Mouse (Mus musculus): ENCODE data around the gene Zfp825. TPM values are rescaled to one million over a fixed set of nuclear protein-coding genes. Genes with fewer than 3 reads are reported as not detected.

Gene Zfp825
- total RNA-seq, 2 experiments from 2014 or later = 5.2 to 6.2 TPM

Other genes starting within 250 kb of the Zfp825 start
- not detected for gene Ahrr, start 201.7 kb downstream of the Zfp825 start, total RNA-seq (2021)
- 10 to 100 TPM; 15.4 to 18.1 TPM for gene Pdcd6, start 176.4 kb downstream of the Zfp825 start, total RNA-seq (2021)
- gene Sdha, start 143.7 kb downstream of the Zfp825 start, total RNA-seq (2021) = 100 to 1,000 TPM; 627 to 644 TPM
- 10 to 100 TPM; 43.7 to 46.4 TPM for gene Ccdc127, start 143.7 kb downstream of the Zfp825 start, total RNA-seq (2021)
- gene Lrrc14b, start 130.0 kb downstream of the Zfp825 start, total RNA-seq (2021) = 10 to 100 TPM; 83.6 to 97.9 TPM
- gene Zfp72, start 103.2 kb downstream of the Zfp825 start, total RNA-seq (2021) = 1 to 10 TPM; 2.2 to 3.5 TPM
- 100 to 1,000 TPM; 188 to 221 TPM for gene Ftl1-ps1, start 94.3 kb downstream of the Zfp825 start, total RNA-seq (2021)
- gene Erap1, start 145.6 kb upstream of the Zfp825 start, total RNA-seq (2021) = 10 to 100 TPM; 24.4 to 28.2 TPM

All from gastrocnemius, postnatal 36 days (tissue).